Mouse (Mus musculus): ENCODE measurements around the gene Sar1a. TPM values are rescaled to one million over a fixed set of nuclear protein-coding genes. Genes with fewer than 3 reads are reported as not detected.

Gene Sar1a
- polyA plus RNA-seq, 1 experiment from 2014 or later: 227 TPM

DNA sequence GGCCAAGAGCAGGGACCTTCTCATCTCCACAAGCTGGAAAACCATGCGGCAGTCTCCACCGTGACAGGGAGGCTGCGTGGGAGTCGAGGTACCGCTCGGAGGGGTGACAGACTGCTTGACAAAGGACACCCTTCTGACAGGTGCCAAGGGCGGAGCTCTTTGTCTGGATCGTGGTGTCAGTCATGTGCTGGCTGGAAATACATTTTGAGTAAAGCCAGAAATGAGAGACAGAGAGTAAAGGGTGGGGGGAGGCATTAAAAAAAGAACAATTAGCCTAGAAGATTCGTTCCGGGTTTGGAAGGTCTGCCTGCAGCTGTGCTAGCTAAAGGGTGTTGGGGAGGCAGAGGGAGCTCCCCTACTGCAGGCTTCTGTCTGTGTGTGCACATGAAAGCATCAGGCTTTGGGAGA, 56.6 kb downstream of the Sar1a start:
- ATAC-seq (ENCODE audit: low FRiP score, low TSS enrichment) (no peak), DNase-seq (no peak)
- H3K4me3 ChIP-seq (replicated peaks; ENCODE audit: low read depth, low read length): no peak overlapping the region
- H3K27me3 ChIP-seq (ENCODE audit: control insufficient read depth, insufficient read depth, low read length): no peaks in the 10 kb centered on the region
- no peak overlapping the region for H3K4me2 ChIP-seq (ENCODE audit: low read length)
- WGBS: 79% methylated on average over 10 of the region's 10 CpGs
- H3K36me3 ChIP-seq (ENCODE audit: control insufficient read depth, insufficient read depth, low read length): peaks cover 50% of the 10 kb centered on the region
- H3K9me3 ChIP-seq (ENCODE audit: control insufficient read depth, low read length): no peaks in the 10 kb centered on the region
- H3K4me1 ChIP-seq (ENCODE audit: control insufficient read depth, insufficient read depth, low read length): no peaks in the 10 kb centered on the region
- H3K9ac ChIP-seq (replicated peaks; ENCODE audit: low read length): no peak overlapping the region
- 0 out of 2 replicates have a peak overlapping the region, but pooled peaks have one; percentile 37 for H3K27ac ChIP-seq (replicated peaks; ENCODE audit: low read depth, low read length)

DNA sequence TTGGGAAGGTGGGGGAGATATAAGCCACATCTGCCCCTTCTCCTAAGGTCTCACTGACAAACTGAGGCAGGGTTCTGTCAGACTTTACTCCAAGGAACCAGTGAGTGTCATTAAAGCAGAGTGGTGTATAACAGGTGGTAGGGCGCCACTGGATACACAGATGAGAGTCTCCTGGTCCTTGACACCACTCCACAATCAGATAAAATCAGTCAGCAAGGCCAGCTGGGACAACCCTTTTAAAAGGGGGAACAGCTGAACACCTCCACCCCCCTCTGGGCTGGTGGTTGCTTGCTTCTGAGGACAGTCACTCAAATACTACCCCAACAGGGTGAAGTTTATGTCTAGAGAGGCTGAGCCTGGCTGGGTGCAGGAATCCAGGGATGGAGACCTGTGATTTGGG, 57.4 kb downstream of the Sar1a start:
- no peak overlapping the region for H3K27ac ChIP-seq (replicated peaks; ENCODE audit: low read depth, low read length)
- H3K9me3 ChIP-seq (ENCODE audit: control insufficient read depth, low read length): no peaks in the 10 kb centered on the region
- WGBS: 96% methylated on average over 1 of the region's 1 CpGs
- peaks cover 59% of the 10 kb centered on the region for H3K36me3 ChIP-seq (ENCODE audit: control insufficient read depth, insufficient read depth, low read length)
- H3K27me3 ChIP-seq (ENCODE audit: control insufficient read depth, insufficient read depth, low read length): no peaks in the 10 kb centered on the region
- H3K4me1 ChIP-seq (ENCODE audit: control insufficient read depth, insufficient read depth, low read length): no peaks in the 10 kb centered on the region
- no peak for ATAC-seq (ENCODE audit: low FRiP score, low TSS enrichment)
- DNase-seq: no peak
- H3K9ac ChIP-seq (replicated peaks; ENCODE audit: low read length): no peak overlapping the region
- no peak overlapping the region for H3K4me2 ChIP-seq (ENCODE audit: low read length)
- H3K4me3 ChIP-seq (replicated peaks; ENCODE audit: low read depth, low read length): no peak overlapping the region

DNA sequence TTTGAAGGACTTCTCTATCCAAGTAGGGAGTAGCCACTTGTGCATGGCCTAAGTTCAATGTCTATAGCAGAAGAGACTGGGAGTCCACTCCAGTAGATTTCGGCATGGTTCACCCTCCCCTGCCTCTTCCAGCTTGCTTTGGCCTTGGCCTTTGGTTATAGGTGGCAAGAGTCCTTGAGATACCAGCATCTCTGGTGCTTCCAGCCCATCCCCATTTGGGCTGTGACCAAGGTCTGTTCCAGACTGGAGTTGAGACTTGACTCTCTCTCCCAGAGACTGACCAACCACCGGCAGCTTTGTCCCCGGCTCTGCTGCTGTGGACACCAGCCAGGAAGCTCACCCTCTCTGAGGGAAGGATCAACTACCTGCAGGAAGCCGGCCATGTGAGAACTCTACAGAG, 58.0 kb downstream of the Sar1a start:
- H3K4me1 ChIP-seq (ENCODE audit: control insufficient read depth, insufficient read depth, low read length): no peaks in the 10 kb centered on the region
- H3K9me3 ChIP-seq (ENCODE audit: control insufficient read depth, low read length): no peaks in the 10 kb centered on the region
- no peaks in the 10 kb centered on the region for H3K27me3 ChIP-seq (ENCODE audit: control insufficient read depth, insufficient read depth, low read length)
- DNase-seq (no peak), ATAC-seq (ENCODE audit: low FRiP score, low TSS enrichment) (no peak)
- H3K4me3 ChIP-seq (replicated peaks; ENCODE audit: low read depth, low read length): no peak overlapping the region
- no peak overlapping the region for H3K4me2 ChIP-seq (ENCODE audit: low read length)
- 90% methylated on average over 4 of the region's 4 CpGs for WGBS
- no peak overlapping the region for H3K27ac ChIP-seq (replicated peaks; ENCODE audit: low read depth, low read length)
- H3K36me3 ChIP-seq (ENCODE audit: control insufficient read depth, insufficient read depth, low read length): peaks cover 65% of the 10 kb centered on the region
- H3K9ac ChIP-seq (replicated peaks; ENCODE audit: low read length): no peak overlapping the region

- H3K27ac ChIP-seq (replicated peaks; ENCODE audit: low read depth, low read length): no peak overlapping the region
- no peaks in the 10 kb centered on the region for H3K27me3 ChIP-seq (ENCODE audit: control insufficient read depth, insufficient read depth, low read length)
- peaks cover 96% of the 10 kb centered on the region for H3K36me3 ChIP-seq (ENCODE audit: control insufficient read depth, insufficient read depth, low read length)
- ATAC-seq (ENCODE audit: low FRiP score, low TSS enrichment) (no peak), DNase-seq (no peak)
- H3K4me2 ChIP-seq (ENCODE audit: low read length): no peak overlapping the region
- no peak overlapping the region for H3K4me3 ChIP-seq (replicated peaks; ENCODE audit: low read depth, low read length)
- WGBS: 94% methylated on average over 1 of the region's 1 CpGs
- H3K4me1 ChIP-seq (ENCODE audit: control insufficient read depth, insufficient read depth, low read length): no peaks in the 10 kb centered on the region
- H3K9me3 ChIP-seq (ENCODE audit: control insufficient read depth, low read length): no peaks in the 10 kb centered on the region
- H3K9ac ChIP-seq (replicated peaks; ENCODE audit: low read length): no peak overlapping the region
These were observed 61.2 kb downstream of the Sar1a start for GRCm38 (mm10) chr10:61741306-61741705.

GRCm38 (mm10) chr10:61741873-61742272, 61.8 kb downstream of the Sar1a start:
- DNase-seq: no peak
- H3K4me2 ChIP-seq (ENCODE audit: low read length): no peak overlapping the region
- WGBS: 93% methylated on average over 4 of the region's 4 CpGs

DNA sequence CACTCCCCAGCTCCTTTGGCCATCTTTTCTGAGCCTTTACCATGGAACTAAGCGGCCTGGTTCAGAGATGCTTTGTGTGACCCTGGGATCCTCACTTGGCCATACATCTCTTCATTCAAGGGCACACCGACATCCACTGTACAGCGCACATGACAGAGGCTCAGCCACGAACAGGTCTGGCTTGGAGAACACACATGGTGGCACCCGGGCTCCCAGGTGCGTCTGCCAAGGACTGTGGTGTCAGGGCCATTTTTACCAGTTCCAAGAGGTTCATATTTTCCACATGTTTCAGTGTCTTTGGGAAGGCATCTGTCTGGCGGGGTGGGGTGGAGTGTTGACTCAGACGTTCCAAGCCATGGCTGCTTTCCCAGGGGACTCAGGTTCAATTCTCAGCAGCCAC, 62.2 kb downstream of the Sar1a start:
- no peak for ATAC-seq (ENCODE audit: low FRiP score, low TSS enrichment)
- Histone ChIP-seq H3K36me3 (ENCODE audit: control insufficient read depth, insufficient read depth, low read length) (peaks cover 99% of the 10 kb centered on the region), H3K4me1 (ENCODE audit: control insufficient read depth, insufficient read depth, low read length) (no peaks in the 10 kb centered on the region), H3K4me2 (ENCODE audit: low read length) (no peak overlapping the region), H3K27me3 (ENCODE audit: control insufficient read depth, insufficient read depth, low read length) (no peaks in the 10 kb centered on the region), H3K27ac (replicated peaks; ENCODE audit: low read depth, low read length) (no peak overlapping the region), H3K4me3 (replicated peaks; ENCODE audit: low read depth, low read length) (no peak overlapping the region), H3K9me3 (ENCODE audit: control insufficient read depth, low read length) (no peaks in the 10 kb centered on the region), H3K9ac (replicated peaks; ENCODE audit: low read length) (no peak overlapping the region)
- 93% methylated on average over 8 of the region's 8 CpGs for WGBS
- DNase-seq: no peak

More at GRCm38 (mm10) chr10:61741873-61742272, 61.8 kb downstream of the Sar1a start:
- no peak for ATAC-seq (ENCODE audit: low FRiP score, low TSS enrichment)
- Histone ChIP-seq H3K27ac (replicated peaks; ENCODE audit: low read depth, low read length) (no peak overlapping the region), H3K9ac (replicated peaks; ENCODE audit: low read length) (no peak overlapping the region), H3K27me3 (ENCODE audit: control insufficient read depth, insufficient read depth, low read length) (no peaks in the 10 kb centered on the region), H3K9me3 (ENCODE audit: control insufficient read depth, low read length) (no peaks in the 10 kb centered on the region), H3K4me1 (ENCODE audit: control insufficient read depth, insufficient read depth, low read length) (no peaks in the 10 kb centered on the region), H3K4me3 (replicated peaks; ENCODE audit: low read depth, low read length) (no peak overlapping the region), H3K36me3 (ENCODE audit: control insufficient read depth, insufficient read depth, low read length) (peaks cover 98% of the 10 kb centered on the region)

Other genes starting within 250 kb of the Sar1a start
- gene Eif4ebp2, start 227.6 kb upstream of the Sar1a start, polyA plus RNA-seq (2014; fragmentation: Nextera tagmentation; extraction: Ambion mirVana): 46.8 and 53.7 TPM in 2 replicates
- 15.0 and 17.6 TPM in 2 replicates for gene Lrrc20, start 204.5 kb upstream of the Sar1a start, polyA plus RNA-seq (2014; fragmentation: Nextera tagmentation; extraction: Ambion mirVana)
- 0.87 and 0.98 TPM in 2 replicates for gene Npffr1, start 84.8 kb upstream of the Sar1a start, polyA plus RNA-seq (2014; fragmentation: Nextera tagmentation; extraction: Ambion mirVana)
- 205 and 216 TPM in 2 replicates for gene Ppa1, start 31.7 kb upstream of the Sar1a start, polyA plus RNA-seq (2014; fragmentation: Nextera tagmentation; extraction: Ambion mirVana)
- 25.1 and 27.0 TPM in 2 replicates for gene Tysnd1, start 15.2 kb downstream of the Sar1a start, polyA plus RNA-seq (2014; fragmentation: Nextera tagmentation; extraction: Ambion mirVana)
- gene Aifm2, start 35.0 kb downstream of the Sar1a start, polyA plus RNA-seq (2014; fragmentation: Nextera tagmentation; extraction: Ambion mirVana): 5.8 and 7.0 TPM in 2 replicates
- gene H2afy2, start 103.8 kb downstream of the Sar1a start, polyA plus RNA-seq (2014; fragmentation: Nextera tagmentation; extraction: Ambion mirVana): 242 and 295 TPM in 2 replicates

All from midbrain, embryonic 14.5 days (tissue).